8 mouse cellular contexts compared by ENCODE assay signal in the genomic region with DNA sequence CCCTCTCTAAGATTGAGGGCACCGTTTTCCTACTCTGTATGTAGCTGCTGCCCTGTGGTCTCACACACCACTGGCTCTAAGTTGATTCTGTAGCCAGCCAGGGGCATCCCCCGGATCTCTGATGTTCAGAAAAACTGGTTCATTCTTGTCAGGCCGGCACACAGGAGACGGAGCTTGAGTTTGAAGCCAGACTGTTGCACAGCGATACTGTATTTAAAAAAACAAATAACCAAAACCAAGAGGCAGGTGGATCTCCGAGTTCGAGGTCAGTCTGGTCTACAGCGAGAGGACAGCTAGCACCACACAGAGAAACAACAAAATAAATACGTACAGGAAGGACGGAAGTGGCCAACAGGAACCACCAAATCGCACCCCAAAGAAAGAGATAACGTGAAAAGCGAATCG. TPM values are rescaled to one million over a fixed set of nuclear protein-coding genes. Genes with fewer than 3 reads are reported as not detected.
A peak's percentile ranks its signal among the peaks of the same experiment; 100 is the strongest.
DNase-seq lines count a peak whose midpoint lies in the region; ATAC-seq lines count a peak whose summit lies in the region.

No protein-coding gene starts in this region.

- peak; percentile 29; the same call in 1 of the 2 replicates for ATAC-seq in frontal cortex, adult (ENCODE audit: low TSS enrichment)
- peak; percentile 60 for ATAC-seq in inflammation-experienced regulatory T-cells, adult 6 months
- ATAC-seq in midbrain, embryonic 11.5 days (ENCODE audit: low FRiP score): peak; percentile 25; the same call in 1 of the 2 replicates

- peak overlapping the region; percentile 42 for H3K4me2 ChIP-seq in midbrain, embryonic 11.5 days

- H3K36me3 ChIP-seq in midbrain, embryonic 11.5 days (ENCODE audit: control insufficient read depth, insufficient read depth, low read length): no peaks in the 10 kb centered on the region

- no peak for DNase-seq in frontal cortex, postnatal 10 days (ENCODE audit: low spot score in 2 of 2)
- DNase-seq in 3T3-L1 (ENCODE audit: low read depth, low spot score): peak; percentile 47
- DNase-seq in embryo, embryonic 11.5 days (ENCODE audit: low read depth, low spot score): peak; percentile 4
- no peak for DNase-seq in midbrain, embryonic 11.5 days (ENCODE audit: low spot score, missing footprints)
- no peak for DNase-seq in c-Kit-positive CD71-positive TER-119-positive erythroid progenitor cells, embryonic 14.5 days (ENCODE audit: low spot score)
- DNase-seq in frontal cortex, postnatal 36 days (ENCODE audit: low spot score in 2 of 2): no peak

- peak overlapping the region; percentile 91 for H3K4me3 ChIP-seq in midbrain, embryonic 11.5 days (ENCODE audit: low read depth, low read length)

- H3K9ac ChIP-seq in midbrain, embryonic 11.5 days (ENCODE audit: low read length): peak overlapping the region; percentile 97

- peak overlapping the region; percentile 62; the same call in 1 of the 2 replicates for H3K27ac ChIP-seq in midbrain, embryonic 11.5 days (ENCODE audit: low read depth, low read length)

- H3K9me3 ChIP-seq in midbrain, embryonic 11.5 days (ENCODE audit: control insufficient read depth, low read length): no peaks in the 10 kb centered on the region

- under 1% methylated on average over 14 of the region's 14 CpGs for WGBS in midbrain, embryonic 11.5 days

- no peaks in the 10 kb centered on the region for H3K27me3 ChIP-seq in midbrain, embryonic 11.5 days (ENCODE audit: control insufficient read depth, insufficient read depth, low read length)

- peaks cover 17% of the 10 kb centered on the region for H3K4me1 ChIP-seq in midbrain, embryonic 11.5 days (ENCODE audit: control insufficient read depth, insufficient read depth, low read length)

RNA-seq across cellular contexts. Expression of gene Spg7, which starts 2.1 kb away (rescaled TPM):
- polyA plus RNA-seq in inflammation-experienced regulatory T-cells, adult 6 months (2017; shearing (Covaris generic)): 10 to 100 TPM; 16.5 to 35.2 (median 19.0) TPM
- 35.9 TPM in 2 replicates for polyA plus RNA-seq in midbrain, embryonic 11.5 days (2014; fragmentation: Nextera tagmentation; extraction: Ambion mirVana)

RNA-seq across cellular contexts. Expression of gene Ankrd11, which starts 22.7 kb away (rescaled TPM):
- 100 to 1,000 TPM in 1 of 3 experiments, 10 to 100 TPM in 2; 54.0 to 105 (median 84.1) TPM for polyA plus RNA-seq in inflammation-experienced regulatory T-cells, adult 6 months (2017; shearing (Covaris generic))
- 61.9 and 72.0 TPM in 2 replicates for polyA plus RNA-seq in midbrain, embryonic 11.5 days (2014; fragmentation: Nextera tagmentation; extraction: Ambion mirVana)

RNA-seq across cellular contexts. Expression of gene Rpl13, which starts 37.3 kb away (rescaled TPM):
- polyA plus RNA-seq in inflammation-experienced regulatory T-cells, adult 6 months (2017; shearing (Covaris generic)): 1,000 to 10,000 TPM; 1,514 to 2,679 (median 2,672) TPM
- 1,312 and 1,403 TPM in 2 replicates for polyA plus RNA-seq in midbrain, embryonic 11.5 days (2014; fragmentation: Nextera tagmentation; extraction: Ambion mirVana)

RNA-seq across cellular contexts. Expression of gene Cpne7, which starts 52.4 kb away (rescaled TPM):
- polyA plus RNA-seq in inflammation-experienced regulatory T-cells, adult 6 months (2017; shearing (Covaris generic)): 10 to 100 TPM in 1 of 3 experiments, 1 to 10 TPM in 2; 1.2 to 13.6 (median 6.6) TPM
- polyA plus RNA-seq in midbrain, embryonic 11.5 days (2014; fragmentation: Nextera tagmentation; extraction: Ambion mirVana): 0.07 TPM in 1 of 2 replicates, not detected in the other

Comparison
In these comparisons a context has a peak if more than half of its experiments do, and no peak if none do; other contexts are left out.
1. DNase-seq: peak in 3T3-L1 (single experiment) and embryo, embryonic 11.5 days (single experiment); none in frontal cortex, postnatal 10 days (0 of 2), midbrain, embryonic 11.5 days (single experiment), c-Kit-positive CD71-positive TER-119-positive erythroid progenitor cells, embryonic 14.5 days (single experiment) and frontal cortex, postnatal 36 days (0 of 2).
2. Peak in every context shown above with its lines, with median percentiles within 50 percentile points of each other: ATAC-seq.